Comparison of ENCODE assay signal across 8 mouse cellular contexts in genomic region chr7:30973501-30974289, GRCm38 (mm10). TPM values are rescaled to one million over a fixed set of nuclear protein-coding genes. Genes with fewer than 3 reads are reported as not detected.
A peak's percentile ranks its signal among the peaks of the same experiment; 100 is the strongest.
DNase-seq lines count a peak whose midpoint lies in the region; ATAC-seq and TF ChIP-seq lines count a peak whose summit lies in the region.

TSS of gene Fam187b (plus strand) at chr7:30973790.

- peaks cover 13% of the 10 kb centered on the region for H3K27me3 ChIP-seq in hindbrain, embryonic 16.5 days (replicated peaks; ENCODE audit: control insufficient read depth, insufficient read depth, low read length)

- ATAC-seq in hindbrain, embryonic 16.5 days: peak; percentile 74

- peak within 1 kb of the TSS; percentile 69 for H3K4me3 ChIP-seq in gastrocnemius, adult 2 months
- H3K4me3 ChIP-seq in hindbrain, embryonic 16.5 days (ENCODE audit: low read length): peak within 1 kb of the TSS; percentile 35

- H3K27ac ChIP-seq in gastrocnemius, adult 2 months: peak within 1 kb of the TSS; percentile 75
- H3K27ac ChIP-seq in hindbrain, embryonic 16.5 days (ENCODE audit: low read depth, low read length): peak within 1 kb of the TSS; percentile 9; the same call in 1 of the 2 replicates

- H3K9me3 ChIP-seq in hindbrain, embryonic 16.5 days (ENCODE audit: control insufficient read depth, low read length): no peaks in the 10 kb centered on the region

- H3K4me2 ChIP-seq in hindbrain, embryonic 16.5 days (ENCODE audit: low read length): peak within 1 kb of the TSS; percentile 57

- peak; percentile 73 for DNase-seq in adipocyte (ENCODE audit: low spot score)
- DNase-seq in cerebellum, postnatal 4 days (ENCODE audit: low spot score in 2 of 2): peak; percentile 77 to 84
- DNase-seq in gastrocnemius, adult 2 months: peak; percentile 90
- DNase-seq in left cerebral cortex, postnatal 25 days (ENCODE audit: low spot score in 2 of 2): peak; percentile 66 to 72
- DNase-seq in mesoderm, embryonic 11.5 days (ENCODE audit: low read depth, low spot score): peak; percentile 92
- peak; percentile 71 for DNase-seq in right cerebral cortex, postnatal 25 days
- peak; percentile 91 for DNase-seq in yolk sac, embryonic 10.5 days (ENCODE audit: low spot score)

- H3K9ac ChIP-seq in hindbrain, embryonic 16.5 days (ENCODE audit: low read depth, low read length): peak within 1 kb of the TSS; percentile 36; the same call in 1 of the 2 replicates

- intact Hi-C loops in gastrocnemius, adult 2 months (cut with DNase I): loop anchor here (1.0 to 10.0 kb wide), 4 partner anchors 16 to 379 kb away; partner anchors contain the start of genes Fxyd5 and Zbtb32
- intact Hi-C loops in left cerebral cortex, postnatal 25 days (cut with DNase I): no loop called here

- peaks cover 6% of the 10 kb centered on the region; the same call in 1 of the 2 replicates for H3K4me1 ChIP-seq in hindbrain, embryonic 16.5 days (ENCODE audit: control insufficient read depth, insufficient read depth, low read depth, low read length)

- TF ChIP-seq CTCF in gastrocnemius, adult 2 months (IDR thresholded peaks at IDR 0.05): peak; percentile 85

- 0% methylated on average over 34 of the region's 37 CpGs for WGBS in hindbrain, embryonic 16.5 days

- no peaks in the 10 kb centered on the region for H3K36me3 ChIP-seq in hindbrain, embryonic 16.5 days (ENCODE audit: control insufficient read depth, insufficient read depth, low read length)

RNA-seq across cellular contexts. Expression of gene Fam187b, which starts in this region (rescaled TPM):
- not detected for total RNA-seq in gastrocnemius, adult 2 months (2021)
- polyA plus RNA-seq in hindbrain, embryonic 16.5 days (2015; fragmentation: Nextera tagmentation; extraction: Ambion mirVana): 0.63 and 0.82 TPM in 2 replicates
- not detected for total RNA-seq in left cerebral cortex, postnatal 25 days (2021)

Comparison
In these comparisons a context has a peak if more than half of its experiments do, and no peak if none do; other contexts are left out.
1. Peak in every context shown above with its lines: DNase-seq, ATAC-seq, H3K4me3 ChIP-seq and H3K27ac ChIP-seq.
2. Peak in DNase-seq, H3K4me3 ChIP-seq and H3K27ac ChIP-seq in gastrocnemius, adult 2 months; RNA of the gene not detected or under 1 TPM.
3. Peak in ATAC-seq, H3K4me3 ChIP-seq, H3K27ac ChIP-seq, H3K9ac ChIP-seq and H3K4me2 ChIP-seq in hindbrain, embryonic 16.5 days; RNA of the gene not detected or under 1 TPM.
4. Peak in DNase-seq in left cerebral cortex, postnatal 25 days; RNA of the gene not detected or under 1 TPM.